Mouse (Mus musculus) small intestine, adult 2 months (tissue): ENCODE data around the gene Astn2. TPM values are rescaled to one million over a fixed set of nuclear protein-coding genes. Genes with fewer than 3 reads are reported as not detected.

Experiments
- H3K27ac ChIP-seq: fragments of 200-500 bp; 2 replicates; pipeline ENCODE4 v1.5.1; 2012; ENCODE audit warnings: low read depth, low read length, control low read depth, inconsistent platforms; ENCODE audit not compliant: insufficient read depth
- H3K27me3 ChIP-seq: fragments of 200-500 bp; 2 replicates; pipeline ENCODE4 v1.6.1; 2012; ENCODE audit warnings: mild to moderate bottlenecking, moderate library complexity, low read length, inconsistent platforms; ENCODE audit not compliant: control insufficient read depth, insufficient read depth
- H3K36me3 ChIP-seq: fragments of 200-500 bp; 2 replicates; pipeline ENCODE4 v1.6.1; 2012; ENCODE audit warnings: mild to moderate bottlenecking, low read length, control low read depth, inconsistent platforms; ENCODE audit not compliant: control insufficient read depth, insufficient read depth
- H3K4me1 ChIP-seq: fragments of 200-500 bp; 2 replicates; pipeline ENCODE4 v1.6.1; 2012; ENCODE audit warnings: low read length, inconsistent platforms, mixed read lengths; ENCODE audit not compliant: control insufficient read depth, insufficient read depth, insufficient read length
- H3K4me3 ChIP-seq: fragments of 200-500 bp; 2 replicates; pipeline ENCODE4 v1.5.1; 2012; ENCODE audit warnings: low read depth, mild to moderate bottlenecking, control low read depth, inconsistent platforms, low read length, moderate library complexity
- CTCF ChIP-seq: fragments of 200-500 bp; IDR thresholded peaks from 2 replicates; pipeline ENCODE4 v1.5.1; 2012; ENCODE audit warnings: low read depth, mild to moderate bottlenecking, control low read depth, inconsistent platforms, low read length, moderate library complexity, mixed read lengths; ENCODE audit not compliant: insufficient replicate concordance, insufficient read length; ENCODE audit errors: extremely low read depth
- POLR2A ChIP-seq: fragments of 200-500 bp; IDR thresholded peaks from 2 replicates; pipeline ENCODE4 v1.6.1; 2012; ENCODE audit warnings: low read depth, mild to moderate bottlenecking, control low read depth, inconsistent platforms, low read length, moderate library complexity
- WGBS: fragments of 180-500 bp; shearing (Covaris S2); methylation state at CpG from one replicate; pipeline ENCODE4 v1.1.7; 2018; 5-methylcytosine and 5-hydroxymethylcytosine counted together
- polyA plus RNA-seq: library from polyadenylated mRNA; depleted of rRNA; stranded (reverse); fragments of >200 nt; gene quantifications from 2 replicates; pipeline ENCODE4 v1.2.3, GENCODE M21; 2012

The Astn2 gene
- polyA plus RNA-seq, 1 experiment: 0.37 TPM

- 25% methylated on average over 5 of the region's 5 CpGs for WGBS
- H3K27me3 ChIP-seq: no peaks in the 10 kb centered on the region
- H3K4me1 ChIP-seq: no peaks in the 10 kb centered on the region
- TF ChIP-seq CTCF (no peak), POLR2A (no peak)
- H3K4me3 ChIP-seq: no peak overlapping the region
- H3K27ac ChIP-seq: no peak overlapping the region
- no peaks in the 10 kb centered on the region for H3K36me3 ChIP-seq
These were observed 761.8 kb downstream of the Astn2 start for GRCm38 (mm10) chr4:65642611-65643010.

- no peak for TF ChIP-seq POLR2A
- no peak for TF ChIP-seq CTCF
- 46% methylated on average over 3 of the region's 3 CpGs for WGBS
- Histone ChIP-seq H3K4me3 (no peak overlapping the region), H3K4me1 (no peaks in the 10 kb centered on the region), H3K36me3 (no peaks in the 10 kb centered on the region), H3K27me3 (no peaks in the 10 kb centered on the region), H3K27ac (no peak overlapping the region)
These were observed 766.2 kb downstream of the Astn2 start for GRCm38 (mm10) chr4:65638231-65638630.

GRCm38 (mm10) chr4:65620125-65620524 lies 784.3 kb downstream of the Astn2 start:
- TF ChIP-seq POLR2A: no peak
- TF ChIP-seq CTCF: no peak
- Histone ChIP-seq H3K4me3 (no peak overlapping the region), H3K27ac (no peak overlapping the region), H3K4me1 (no peaks in the 10 kb centered on the region), H3K27me3 (no peaks in the 10 kb centered on the region), H3K36me3 (peaks cover 5% of the 10 kb centered on the region)
- WGBS: 78% methylated on average over 3 of the region's 3 CpGs

GRCm38 (mm10) chr4:65613135-65613534 lies 791.3 kb downstream of the Astn2 start:
- H3K4me1 ChIP-seq: no peaks in the 10 kb centered on the region
- H3K27ac ChIP-seq: no peak overlapping the region
- TF ChIP-seq POLR2A (no peak), CTCF (no peak)
- no peak overlapping the region for H3K4me3 ChIP-seq
- peaks cover 27% of the 10 kb centered on the region for H3K36me3 ChIP-seq
- no peaks in the 10 kb centered on the region for H3K27me3 ChIP-seq
- 96% methylated on average over 14 of the region's 14 CpGs for WGBS

- TF ChIP-seq POLR2A (no peak), CTCF (no peak)
These were observed 793.5 kb downstream of the Astn2 start for GRCm38 (mm10) chr4:65610896-65611295.

GRCm38 (mm10) chr4:65610329-65610728 lies 794.1 kb downstream of the Astn2 start:
- H3K27me3 ChIP-seq: no peaks in the 10 kb centered on the region
- TF ChIP-seq POLR2A (no peak), CTCF (no peak)
- 37% methylated on average over 5 of the region's 5 CpGs for WGBS

More at GRCm38 (mm10) chr4:65610896-65611295, 793.5 kb downstream of the Astn2 start:
- Histone ChIP-seq H3K4me1 (peaks cover 7% of the 10 kb centered on the region; the same call in 1 of the 2 replicates), H3K27ac (no peak overlapping the region), H3K27me3 (no peaks in the 10 kb centered on the region), H3K4me3 (no peak overlapping the region), H3K36me3 (peaks cover 27% of the 10 kb centered on the region)
- WGBS: 66% methylated on average over 6 of the region's 6 CpGs

GRCm38 (mm10) chr4:65608112-65608511 lies 796.3 kb downstream of the Astn2 start:
- Histone ChIP-seq H3K27me3 (no peaks in the 10 kb centered on the region), H3K4me3 (no peak overlapping the region), H3K36me3 (peaks cover 2% of the 10 kb centered on the region), H3K27ac (no peak overlapping the region), H3K4me1 (peaks cover 9% of the 10 kb centered on the region; the same call in 1 of the 2 replicates)
- TF ChIP-seq POLR2A (no peak), CTCF (no peak)
- WGBS: 87% methylated on average over 4 of the region's 4 CpGs

More at GRCm38 (mm10) chr4:65610329-65610728, 794.1 kb downstream of the Astn2 start:
- Histone ChIP-seq H3K36me3 (peaks cover 22% of the 10 kb centered on the region), H3K4me1 (peaks cover 7% of the 10 kb centered on the region; the same call in 1 of the 2 replicates), H3K4me3 (no peak overlapping the region), H3K27ac (no peak overlapping the region; the same call in 1 of the 2 replicates)
